Mouse (Mus musculus) left cerebral cortex, postnatal 10 days (tissue): ENCODE results near the gene Pdlim1. TPM values are rescaled to one million over a fixed set of nuclear protein-coding genes. Genes with fewer than 3 reads are reported as not detected.
"Not testable (repeated sequence)": the region's sequence is repeated elsewhere in the genome, so short reads cannot be mapped to it uniquely, and the experiment has no call there.

ENCODE experiments used
- DNase-seq, 2 experiments: peaks; one replicate each; pipeline ENCODE4 v3.0.0; 2021 to 2022; ENCODE audit warnings: low spot score in 2 of 2, mixed read lengths in 1 of 2; ENCODE audit errors: extremely low spot score in 1 of 2
- intact Hi-C: fragments of 180-260 bp; cut with DNase I; formaldehyde crosslinking; loops from one replicate; pipeline ENCODE4 v1.15.1; 2025
- total RNA-seq, 2 experiments: library from RNA; stranded (reverse); gene quantifications; 2 replicates each; pipeline ENCODE4 v1.2.3; 2021

Gene Pdlim1
- total RNA-seq, 2 experiments from 2014 or later, result 6.8 to 8.0 TPM

DNA sequence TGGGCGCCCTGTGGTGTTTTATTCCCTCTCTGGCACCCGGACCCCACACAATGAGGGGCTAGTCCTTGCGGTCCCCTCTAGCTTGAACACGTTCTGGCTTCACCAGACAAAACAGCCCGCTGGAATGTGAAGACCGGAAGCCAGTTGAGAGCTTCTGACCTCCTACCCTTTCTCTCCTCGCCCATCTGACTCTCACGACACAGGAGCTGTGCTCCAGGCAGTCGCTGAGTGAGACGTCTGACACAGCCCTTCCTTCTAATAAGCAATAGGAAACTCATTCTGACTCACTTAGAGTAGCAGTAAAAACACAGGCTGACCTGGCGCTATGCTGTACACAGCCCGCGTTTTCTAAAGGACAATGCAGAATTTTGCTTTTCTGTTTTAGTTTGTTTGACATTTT lies 17.9 kb downstream of the Pdlim1 start:
- intact Hi-C loops, result no loop called here
- no peak for DNase-seq

GRCm38 (mm10) chr19:40251115-40251514 lies 20.5 kb downstream of the Pdlim1 start:
- no peak for DNase-seq
- intact Hi-C loops, result no loop called here

GRCm38 (mm10) chr19:40249352-40249751 lies 22.3 kb downstream of the Pdlim1 start:
- intact Hi-C loops, result no loop called here
- no peak for DNase-seq

- DNase-seq, result no peak
- intact Hi-C loops, result no loop called here
Measured at GRCm38 (mm10) chr19:40248476-40248875, 23.2 kb downstream of the Pdlim1 start.

DNA sequence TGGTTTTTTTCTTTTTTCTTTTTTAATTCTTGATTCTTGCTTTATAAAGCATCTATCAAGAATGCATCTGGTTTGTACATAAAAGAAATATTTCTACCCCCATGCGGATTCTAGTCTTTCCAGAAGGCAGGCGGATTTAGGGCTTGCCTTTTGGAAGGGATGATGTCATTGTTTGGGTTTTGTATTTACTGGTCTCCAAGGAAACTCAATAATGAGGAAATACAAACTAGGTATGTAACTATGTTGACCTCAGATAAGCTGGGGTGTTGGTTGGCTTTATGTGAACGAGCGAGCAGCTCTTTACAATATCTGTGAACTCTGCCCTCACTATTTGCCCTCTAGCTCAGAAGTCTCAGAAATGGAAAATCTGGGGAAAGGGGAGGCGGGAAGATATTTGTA lies 24.4 kb downstream of the Pdlim1 start:
- no peak for DNase-seq

DNA sequence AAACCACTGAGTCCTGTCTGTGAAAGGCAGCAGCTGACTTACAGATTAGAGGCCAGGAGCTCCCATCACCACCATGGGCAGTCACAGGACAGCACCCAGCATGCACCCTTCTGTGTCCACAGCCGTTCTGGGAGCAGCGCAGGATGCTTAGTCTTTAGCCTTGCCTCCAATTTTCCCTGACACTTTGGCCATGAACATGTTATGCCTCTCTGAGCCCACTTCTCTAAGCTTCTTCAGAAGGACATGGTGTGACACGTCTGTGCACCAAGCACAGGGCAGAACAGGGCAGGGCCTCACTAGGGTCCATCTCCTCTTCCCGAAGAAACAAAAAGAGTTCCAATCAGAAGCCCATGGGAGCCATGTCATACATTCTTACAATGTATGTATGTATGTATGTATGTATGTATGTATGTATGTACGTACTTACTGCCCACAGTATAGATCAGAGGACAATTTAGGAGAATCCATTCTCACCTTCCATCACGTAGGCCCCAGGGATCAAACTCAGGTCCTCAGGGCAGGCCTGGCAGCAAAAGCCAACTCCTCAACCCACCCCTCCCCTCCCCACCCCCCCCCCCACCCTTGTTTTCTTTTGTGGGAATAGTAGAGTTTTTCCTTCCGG lies 24.9 kb downstream of the Pdlim1 start:
- no peak for DNase-seq
- intact Hi-C loops, result no loop called here

More for the DNA sequence above, 24.4 kb downstream of the Pdlim1 start:
- intact Hi-C loops, result no loop called here

GRCm38 (mm10) chr19:40240838-40241689 lies 30.6 kb downstream of the Pdlim1 start:
- intact Hi-C loops, result no loop called here
- DNase-seq, result peak in 1 of 2 experiments; percentile 65

DNA sequence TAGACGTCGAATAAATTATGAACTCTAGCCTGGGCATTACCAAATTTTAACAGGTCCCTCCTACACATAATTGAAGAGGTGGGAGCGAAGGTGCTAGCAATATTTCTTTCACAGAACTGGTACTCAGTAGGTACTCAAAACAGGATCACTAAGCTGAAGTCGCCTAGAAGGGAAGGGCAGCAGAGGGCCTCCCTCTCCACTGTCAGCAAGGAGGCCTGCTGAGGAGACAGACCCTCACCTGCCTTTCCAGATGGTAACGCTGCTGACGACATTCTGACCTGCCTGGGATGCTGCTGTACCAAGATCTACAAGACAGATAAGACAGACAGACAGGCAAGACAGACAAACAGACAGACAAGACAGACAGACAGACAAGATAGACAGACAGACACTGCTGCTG lies 31.3 kb downstream of the Pdlim1 start:
- DNase-seq, result no peak
- intact Hi-C loops, result no loop called here

GRCm38 (mm10) chr19:40238175-40238850 lies 33.3 kb downstream of the Pdlim1 start:
- no peak for DNase-seq
- intact Hi-C loops, result loop anchor here (10.0 kb wide), 1 partner anchor 306 kb away; no protein-coding TSS in a partner anchor

DNA sequence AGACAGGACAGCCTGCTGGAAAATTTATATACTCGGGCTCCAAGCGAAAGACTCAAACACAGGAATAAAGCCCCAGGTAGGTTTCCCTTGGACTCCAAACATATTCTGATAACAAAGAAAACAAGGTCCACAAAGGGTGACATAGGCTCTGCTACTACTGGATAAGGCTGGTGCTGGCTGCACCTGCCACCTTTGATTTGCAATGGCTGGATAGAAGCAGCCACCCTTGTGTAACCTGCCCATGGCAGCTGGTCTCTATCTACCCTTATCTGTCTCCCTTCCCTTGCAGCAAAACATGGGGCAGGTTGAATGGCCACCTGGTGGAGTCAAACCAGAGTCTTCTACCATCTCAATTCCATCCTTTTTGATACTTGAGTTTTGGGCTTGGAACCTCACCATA lies 39.1 kb downstream of the Pdlim1 start:
- intact Hi-C loops, result loop anchor here (10.0 kb wide), 1 partner anchor 312 kb away; no protein-coding TSS in a partner anchor
- DNase-seq, result no peak

DNA sequence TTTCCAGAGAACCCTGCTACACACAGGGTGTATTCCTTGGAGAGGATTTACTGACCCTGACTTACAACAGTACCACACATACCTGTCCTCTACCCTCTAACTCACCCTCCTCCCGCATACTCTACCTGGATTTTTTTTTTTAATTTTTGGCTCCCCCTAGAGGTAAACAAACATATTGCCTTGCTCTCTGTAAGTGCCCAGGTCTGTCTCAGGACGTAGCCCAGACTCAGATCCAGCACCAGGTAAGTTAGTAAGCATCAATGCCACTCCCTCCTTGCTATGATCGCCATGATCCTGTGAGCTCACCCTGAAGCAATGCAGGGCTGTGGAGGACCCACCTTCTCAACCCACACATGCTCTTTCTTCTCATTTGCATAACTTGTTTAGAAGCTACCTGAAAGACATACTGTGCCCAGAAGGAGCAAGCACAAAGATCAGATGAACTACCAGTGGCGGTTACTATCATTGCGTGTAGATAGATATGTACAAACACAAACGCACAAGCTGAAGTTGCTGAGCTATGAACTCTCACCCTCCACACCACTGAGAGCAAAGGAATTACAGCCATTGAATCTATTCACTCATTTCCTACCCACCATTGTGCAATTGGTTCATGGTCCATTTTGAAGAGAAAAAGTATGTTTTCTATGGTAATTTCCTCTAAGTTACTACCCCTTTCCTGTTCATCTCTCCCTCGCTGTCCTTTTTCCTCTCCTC lies 39.7 kb downstream of the Pdlim1 start:
- no peak for DNase-seq
- intact Hi-C loops, result loop anchor here (10.0 kb wide), 1 partner anchor 313 kb away; no protein-coding TSS in a partner anchor

DNA sequence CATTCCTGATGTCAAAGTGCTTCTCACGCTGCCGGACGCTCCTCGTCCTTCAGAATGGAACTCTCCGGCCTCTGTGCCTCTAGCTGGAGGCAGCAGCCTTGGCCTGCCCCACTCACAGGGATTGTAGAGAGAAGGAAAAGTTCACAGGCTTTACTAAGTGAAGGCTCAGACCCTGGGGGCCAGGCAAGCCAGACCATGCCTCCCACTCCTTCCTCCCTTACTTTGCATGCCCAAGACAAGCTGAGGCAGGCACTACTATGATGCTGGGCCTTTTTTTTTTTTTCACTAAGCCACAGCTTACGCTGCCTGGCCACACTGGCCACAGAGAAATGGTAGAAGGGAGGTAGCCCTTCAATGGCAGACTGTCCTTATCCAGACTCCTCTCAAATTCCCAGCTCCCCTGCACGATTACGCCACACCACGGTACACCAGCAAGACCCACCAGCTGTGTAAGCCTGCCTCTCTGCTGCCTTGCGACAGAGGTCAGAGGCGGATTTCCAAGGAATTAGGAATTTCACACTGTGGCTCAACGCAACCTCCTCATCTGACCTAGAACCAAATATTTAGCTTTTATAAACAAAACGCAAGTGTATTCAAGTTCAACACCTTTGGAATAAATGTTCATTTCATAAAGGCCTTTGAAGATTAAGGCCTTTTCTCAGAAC lies 40.4 kb downstream of the Pdlim1 start:
- no peak for DNase-seq
- intact Hi-C loops, result loop anchor here (10.0 kb wide), 1 partner anchor 314 kb away; no protein-coding TSS in a partner anchor

DNA sequence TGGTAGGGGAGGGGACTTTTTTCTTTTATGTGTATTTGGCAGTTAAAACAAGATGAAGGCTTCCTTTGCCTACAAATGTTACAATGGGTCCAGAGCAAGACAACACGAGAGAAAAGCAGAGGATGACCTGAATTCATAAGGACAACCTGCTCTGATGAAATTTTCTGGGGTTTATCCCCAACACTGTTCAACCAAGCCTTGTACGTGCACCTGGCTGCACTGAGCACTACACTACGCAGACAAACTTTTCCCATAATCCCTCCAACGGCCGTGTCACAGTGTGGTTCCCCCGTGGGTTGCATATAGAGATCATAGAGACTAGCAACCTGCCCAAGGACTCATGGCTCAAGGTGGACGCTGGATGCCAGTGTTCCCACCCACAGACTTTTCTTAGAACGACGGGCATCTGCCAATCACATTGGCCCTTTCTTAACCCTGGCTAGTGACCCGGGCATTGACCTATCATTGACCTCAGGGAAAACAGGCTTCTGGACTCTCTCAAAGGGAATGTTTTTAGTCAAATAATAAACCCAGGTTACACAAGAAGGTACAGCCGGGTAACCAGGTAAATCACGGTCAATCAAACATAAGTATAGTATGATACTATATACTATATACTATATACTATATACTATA lies 45.0 kb downstream of the Pdlim1 start:
- DNase-seq, result no peak
- intact Hi-C loops, result no loop called here

GRCm38 (mm10) chr19:40225761-40226110 lies 45.9 kb downstream of the Pdlim1 start:
- intact Hi-C loops, result loop anchor here (2.0 kb wide), 1 partner anchor 1243 kb away; no protein-coding TSS in a partner anchor
- DNase-seq, result no peak

DNA sequence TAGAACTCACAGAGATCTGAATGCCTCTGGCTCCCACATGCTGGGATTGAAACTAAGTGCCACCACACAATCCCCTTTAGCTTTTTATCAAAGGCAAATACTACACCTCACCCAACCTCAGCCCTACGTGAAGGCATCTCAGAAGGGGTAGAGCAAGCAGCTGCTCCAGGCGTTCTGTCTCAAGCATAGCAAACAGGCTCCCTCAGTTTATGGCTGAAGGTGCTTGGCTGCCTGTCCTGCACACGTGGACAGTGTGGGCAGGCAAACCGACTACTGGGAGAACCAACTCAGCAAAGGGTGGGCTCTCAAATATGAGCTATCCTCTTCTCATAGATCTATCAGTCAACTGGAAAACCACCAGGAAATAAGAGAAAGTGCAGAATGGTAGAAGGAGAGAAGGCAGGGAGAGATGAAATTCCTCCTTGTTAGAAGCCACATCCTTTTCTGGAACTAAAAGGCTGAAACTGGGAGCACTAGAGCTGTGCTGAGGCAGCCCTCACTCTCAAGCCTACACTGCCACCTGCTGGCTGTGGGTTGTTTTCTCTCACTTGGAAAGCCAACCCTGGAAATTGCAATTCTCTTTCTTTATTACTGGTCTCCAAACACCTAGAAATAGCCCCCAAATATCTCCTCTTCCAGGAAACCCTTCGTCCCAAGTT lies 46.4 kb downstream of the Pdlim1 start:
- peak; percentile 76 to 80 for DNase-seq
- intact Hi-C loops, result loop anchor here (2.0 kb wide), 1 partner anchor 1242 kb away; no protein-coding TSS in a partner anchor

DNA sequence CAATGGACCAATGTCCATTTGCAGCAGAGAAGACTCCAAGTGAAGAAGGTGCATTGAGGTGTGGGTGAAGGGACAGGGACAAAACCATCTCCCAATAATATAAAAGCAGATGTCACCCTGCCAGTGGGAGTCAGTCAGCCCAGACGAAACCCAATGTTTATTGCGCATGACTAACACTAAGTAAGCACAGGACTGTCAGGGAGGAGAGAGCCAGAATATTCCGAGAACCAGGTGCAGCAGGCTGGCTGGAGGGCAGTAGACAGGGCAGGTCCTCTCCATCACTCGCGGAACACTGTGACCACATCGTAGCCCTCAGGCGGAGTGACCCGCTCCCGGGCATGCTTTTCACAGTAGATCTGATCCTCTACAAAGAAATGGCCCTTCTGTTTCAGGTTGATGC lies 49.3 kb downstream of the Pdlim1 start:
- DNase-seq, intact Hi-C loops: not testable (repeated sequence)

DNA sequence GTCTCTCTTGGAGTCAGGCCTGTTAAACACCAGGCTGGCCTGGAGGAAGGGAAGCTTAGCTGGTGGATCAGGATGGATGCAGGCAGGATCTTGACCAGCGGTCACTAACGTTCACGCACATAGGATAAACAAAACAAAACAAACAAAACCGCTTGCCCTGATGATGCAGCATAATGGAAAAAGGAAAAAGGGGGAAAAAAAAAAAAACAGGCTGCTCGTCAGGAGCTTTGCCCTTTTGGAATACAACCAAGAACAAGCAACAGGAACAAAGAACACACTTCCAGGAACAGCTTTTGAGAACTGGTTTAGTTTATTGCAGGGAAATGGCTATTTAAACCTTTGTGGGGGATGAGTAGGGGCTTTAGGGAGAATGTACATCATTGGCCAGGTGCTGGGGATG lies 50.8 kb downstream of the Pdlim1 start:
- intact Hi-C loops, result no loop called here
- no peak for DNase-seq
